Mouse (Mus musculus): ENCODE data around the gene Hist1h2bn.
"Not testable (repeated sequence)": the region's sequence is repeated elsewhere in the genome, so short reads cannot be mapped to it uniquely, and the experiment has no call there.

The Hist1h2bn gene

GRCm38 (mm10) chr13:21782361-21783254, 28.7 kb downstream of the Hist1h2bn start:
- DNase-seq = not testable (repeated sequence)

GRCm38 (mm10) chr13:21783255-21783617, 29.3 kb downstream of the Hist1h2bn start, which contains the start of gene Hist1h3i:
Gene Hist1h3i, minus strand, starts transcription at chr13:21783370.
- peak; percentile 76 for DNase-seq

GRCm38 (mm10) chr13:21783734-21784161, 29.8 kb downstream of the Hist1h2bn start:
- DNase-seq = peak; percentile 42

GRCm38 (mm10) chr13:21784311-21784710, 30.4 kb downstream of the Hist1h2bn start:
- DNase-seq = no peak

- no peak for DNase-seq
Observed at GRCm38 (mm10) chr13:21786189-21786898, 32.4 kb downstream of the Hist1h2bn start.

GRCm38 (mm10) chr13:21786899-21787629, 33.1 kb downstream of the Hist1h2bn start, which contains the start of the genes Hist1h2an and Hist1h2bp:
Gene Hist1h2an, minus strand, starts transcription at chr13:21787218.
Gene Hist1h2bp, plus strand, starts transcription at chr13:21787461.
- peak; percentile 96 for DNase-seq

- DNase-seq = no peak
Observed at GRCm38 (mm10) chr13:21787760-21788593, 34.1 kb downstream of the Hist1h2bn start.

GRCm38 (mm10) chr13:21789925-21790324, 36.0 kb downstream of the Hist1h2bn start:
- DNase-seq = no peak

- DNase-seq = no peak
Observed at GRCm38 (mm10) chr13:21790601-21791283, 36.8 kb downstream of the Hist1h2bn start.

GRCm38 (mm10) chr13:21795584-21795983, 41.7 kb downstream of the Hist1h2bn start:
- DNase-seq = no peak

- not testable (repeated sequence) for DNase-seq
Observed at GRCm38 (mm10) chr13:21797163-21797562, 43.2 kb downstream of the Hist1h2bn start.

- DNase-seq = not testable (repeated sequence)
Observed at GRCm38 (mm10) chr13:21803058-21803457, 49.1 kb downstream of the Hist1h2bn start.
